Mouse (Mus musculus): ENCODE measurements around the gene Kcnk5.

DNA sequence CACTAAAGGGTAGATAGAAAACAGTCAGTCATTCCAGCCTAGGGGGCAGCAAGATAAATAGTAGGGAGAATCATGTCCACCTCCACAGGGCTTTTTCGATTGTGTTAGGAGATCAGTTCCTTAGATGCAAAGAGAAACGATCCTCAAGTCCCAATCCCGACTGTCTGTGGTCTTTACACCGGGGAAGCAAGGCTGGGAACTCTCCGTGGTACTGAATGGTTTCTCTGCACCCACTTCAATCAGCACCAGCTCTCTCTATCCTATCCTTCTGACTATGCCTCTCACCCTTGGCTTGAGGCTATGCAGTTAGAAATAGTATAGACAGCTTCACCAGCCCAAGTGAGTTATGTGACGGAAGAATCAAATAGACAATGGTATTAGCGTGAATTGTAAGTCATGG is 88.1 kb downstream of the Kcnk5 start:
- no peak for TF ChIP-seq CTCF (IDR thresholded peaks at IDR 0.05; ENCODE audit: insufficient read depth, low read depth, low read length)
- no peak for TF ChIP-seq POLR2A (IDR thresholded peaks at IDR 0.05; ENCODE audit: insufficient read depth, low read depth, low read length)
